Mouse (Mus musculus): ENCODE data around the gene Olfr1367. TPM values are rescaled to one million over a fixed set of nuclear protein-coding genes. Genes with fewer than 3 reads are reported as not detected.

The Olfr1367 gene
- polyA plus RNA-seq, 1 experiment from 2014 or later, result not detected

DNA sequence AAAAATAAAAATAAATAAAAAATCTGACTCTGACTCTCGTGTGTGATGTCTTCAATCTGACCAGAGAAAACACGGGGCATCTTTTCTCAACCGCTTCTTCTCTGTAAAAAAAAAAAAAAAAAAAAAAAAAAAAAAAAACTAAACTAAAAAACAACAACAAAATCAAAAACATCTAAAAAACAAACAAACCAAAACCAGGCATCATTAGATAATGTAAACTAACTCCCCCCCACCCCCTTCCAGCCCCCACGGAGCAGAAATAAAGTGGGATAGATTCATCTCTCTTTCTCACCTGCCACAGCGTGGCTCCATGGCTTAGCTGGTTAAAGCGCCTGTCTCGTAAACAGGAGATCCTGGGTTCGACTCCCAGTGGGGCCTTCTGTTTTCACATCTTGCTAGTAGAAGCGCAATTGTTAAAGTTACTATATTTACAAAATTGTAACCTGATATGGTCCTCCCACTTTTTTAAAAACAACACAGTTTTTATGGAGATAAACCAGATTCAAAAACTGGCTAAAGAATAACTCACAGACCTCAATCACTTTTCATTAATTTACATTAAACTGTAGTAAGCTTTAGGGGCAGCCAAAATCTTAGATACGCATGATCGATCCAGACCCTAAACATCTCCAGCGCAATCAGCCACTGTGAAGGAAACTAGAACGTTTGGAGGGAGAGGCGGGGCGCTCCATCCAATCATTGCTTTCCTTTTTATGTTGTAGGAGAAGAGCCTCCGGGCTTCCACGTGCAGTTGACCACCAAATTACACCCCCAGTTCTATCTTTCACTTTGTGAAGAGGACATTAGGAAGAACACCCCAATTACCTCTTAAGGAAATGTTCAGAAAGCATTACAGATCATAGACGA is 24.0 kb upstream of the Olfr1367 start:
- H3K4me3 ChIP-seq (ENCODE audit: low read length), result peak overlapping the region; percentile 35
- H3K27ac ChIP-seq (ENCODE audit: low read depth, low read length), result no peak overlapping the region
- no peak for ATAC-seq (ENCODE audit: low FRiP score, low TSS enrichment)
- WGBS, result 16% methylated on average over 18 of the region's 18 CpGs
- no peaks in the 10 kb centered on the region for H3K27me3 ChIP-seq (ENCODE audit: control insufficient read depth, insufficient read depth, low read length)
- no peaks in the 10 kb centered on the region for H3K9me3 ChIP-seq (ENCODE audit: control insufficient read depth, low read length)
- H3K4me1 ChIP-seq (ENCODE audit: control insufficient read depth, insufficient read depth, low read length), result no peaks in the 10 kb centered on the region
- H3K36me3 ChIP-seq (ENCODE audit: control insufficient read depth, insufficient read depth, low read length), result no peaks in the 10 kb centered on the region
- H3K4me2 ChIP-seq (replicated peaks; ENCODE audit: low read depth, low read length), result peak overlapping the region; percentile 48
- H3K9ac ChIP-seq (ENCODE audit: low read depth, low read length), result no peak overlapping the region

DNA sequence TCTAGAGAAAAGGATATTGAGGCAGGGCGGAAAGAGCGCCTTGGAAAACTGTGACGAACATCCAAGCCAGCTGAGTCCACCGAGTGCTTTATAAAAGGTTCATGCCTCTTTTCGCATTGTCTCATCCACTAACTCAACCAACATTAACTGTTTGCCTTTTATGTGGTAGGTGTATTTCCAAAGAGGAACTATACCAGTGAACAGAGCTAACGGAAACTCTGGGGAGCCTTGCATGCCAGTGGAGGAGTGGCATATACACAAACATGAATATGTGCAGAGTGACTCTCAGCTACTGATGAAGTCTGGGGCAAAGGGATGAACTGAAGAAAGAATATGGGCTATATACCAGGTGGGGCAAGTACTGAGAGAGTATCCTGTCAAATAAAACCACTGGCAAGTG is 23.3 kb upstream of the Olfr1367 start:
- Histone ChIP-seq H3K36me3 (ENCODE audit: control insufficient read depth, insufficient read depth, low read length) (no peaks in the 10 kb centered on the region), H3K27ac (ENCODE audit: low read depth, low read length) (no peak overlapping the region), H3K27me3 (ENCODE audit: control insufficient read depth, insufficient read depth, low read length) (no peaks in the 10 kb centered on the region), H3K9ac (ENCODE audit: low read depth, low read length) (no peak overlapping the region), H3K4me2 (replicated peaks; ENCODE audit: low read depth, low read length) (peak overlapping the region; percentile 48), H3K4me1 (ENCODE audit: control insufficient read depth, insufficient read depth, low read length) (no peaks in the 10 kb centered on the region), H3K4me3 (ENCODE audit: low read length) (peak overlapping the region; percentile 35; the same call in 1 of the 2 replicates), H3K9me3 (ENCODE audit: control insufficient read depth, low read length) (no peaks in the 10 kb centered on the region)
- ATAC-seq (ENCODE audit: low FRiP score, low TSS enrichment), result no peak
- 61% methylated on average over 6 of the region's 6 CpGs for WGBS

DNA sequence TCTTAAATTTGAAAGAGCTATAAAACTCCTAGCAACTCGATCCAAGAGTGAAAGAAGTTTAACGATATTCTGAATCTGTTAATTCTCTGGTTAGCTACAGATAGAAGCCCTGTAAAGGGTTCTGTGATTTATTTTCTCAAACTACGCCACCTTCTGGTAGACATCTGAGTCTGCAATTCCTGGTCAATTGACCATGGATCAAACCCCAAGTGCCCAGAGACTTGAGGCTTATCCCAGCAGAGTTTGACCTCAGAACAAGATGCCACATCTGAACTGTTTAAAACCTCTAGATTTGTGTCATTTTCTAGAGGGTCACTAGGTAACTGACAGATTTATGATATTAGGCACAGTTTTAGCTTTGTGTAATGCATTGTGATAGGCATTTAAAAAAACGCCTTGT is 20.5 kb upstream of the Olfr1367 start:
- Histone ChIP-seq H3K4me2 (replicated peaks; ENCODE audit: low read depth, low read length) (peak overlapping the region; percentile 69), H3K27ac (ENCODE audit: low read depth, low read length) (no peak overlapping the region), H3K9me3 (ENCODE audit: control insufficient read depth, low read length) (no peaks in the 10 kb centered on the region), H3K4me1 (ENCODE audit: control insufficient read depth, insufficient read depth, low read length) (no peaks in the 10 kb centered on the region), H3K4me3 (ENCODE audit: low read length) (peak overlapping the region; percentile 41), H3K36me3 (ENCODE audit: control insufficient read depth, insufficient read depth, low read length) (no peaks in the 10 kb centered on the region), H3K9ac (ENCODE audit: low read depth, low read length) (no peak overlapping the region), H3K27me3 (ENCODE audit: control insufficient read depth, insufficient read depth, low read length) (no peaks in the 10 kb centered on the region)
- 3% methylated on average over 4 of the region's 4 CpGs for WGBS
- ATAC-seq (ENCODE audit: low FRiP score, low TSS enrichment), result peak; percentile 47; the same call in 1 of the 2 replicates

DNA sequence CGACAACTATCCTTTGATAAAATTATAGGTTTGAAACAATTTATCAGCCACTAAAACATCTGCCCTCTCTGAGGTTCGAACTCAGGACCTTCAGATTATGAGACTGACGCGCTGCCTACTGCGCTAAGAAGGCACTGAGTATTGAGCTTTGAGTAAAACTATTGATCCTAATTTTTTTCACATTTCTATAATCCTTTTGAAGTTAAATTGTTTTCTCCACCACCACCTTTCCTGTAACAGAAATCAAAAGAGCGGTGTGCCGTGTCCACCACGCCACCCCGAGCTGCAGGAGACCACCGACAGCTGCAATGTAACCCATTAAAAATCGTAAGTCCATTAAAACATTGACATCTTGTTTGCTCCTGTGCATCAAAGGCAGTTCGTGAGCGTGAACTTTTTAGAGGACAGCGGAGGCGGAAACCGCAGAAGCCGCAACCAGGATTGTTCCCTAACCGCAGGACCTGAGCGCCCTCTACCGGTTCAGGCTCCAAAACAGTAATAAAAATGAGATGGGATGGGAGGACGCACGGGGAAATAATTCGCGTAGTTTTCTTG is 20.0 kb upstream of the Olfr1367 start:
- WGBS, result under 1% methylated on average over 24 of the region's 24 CpGs
- Histone ChIP-seq H3K4me1 (ENCODE audit: control insufficient read depth, insufficient read depth, low read length) (no peaks in the 10 kb centered on the region), H3K4me2 (replicated peaks; ENCODE audit: low read depth, low read length) (peak overlapping the region; percentile 69), H3K27ac (ENCODE audit: low read depth, low read length) (no peak overlapping the region), H3K27me3 (ENCODE audit: control insufficient read depth, insufficient read depth, low read length) (no peaks in the 10 kb centered on the region), H3K9me3 (ENCODE audit: control insufficient read depth, low read length) (no peaks in the 10 kb centered on the region), H3K4me3 (ENCODE audit: low read length) (peak overlapping the region; percentile 41), H3K9ac (ENCODE audit: low read depth, low read length) (peak overlapping the region; percentile 18; the same call in 1 of the 2 replicates), H3K36me3 (ENCODE audit: control insufficient read depth, insufficient read depth, low read length) (no peaks in the 10 kb centered on the region)
- peak; percentile 71 for ATAC-seq (ENCODE audit: low FRiP score, low TSS enrichment)

DNA sequence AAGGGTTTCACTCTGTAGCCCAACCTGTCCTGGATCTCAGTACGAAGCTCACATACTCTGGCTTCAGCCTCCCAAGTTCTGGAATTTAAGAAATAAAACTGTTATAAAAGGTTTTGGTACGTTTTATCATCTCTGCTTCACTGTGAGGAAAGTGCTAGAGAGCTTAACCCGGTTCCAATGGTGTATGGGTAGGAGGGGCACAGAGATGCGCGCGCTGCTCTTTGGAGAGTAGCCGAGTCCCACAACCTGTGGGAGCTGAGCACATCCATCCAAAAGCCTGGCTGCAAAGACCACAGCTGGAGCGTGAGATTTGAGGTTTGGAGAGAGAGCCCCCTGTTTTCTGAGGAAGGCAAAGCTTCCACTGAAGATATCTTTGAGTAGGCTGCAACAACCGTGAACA is 19.3 kb upstream of the Olfr1367 start:
- H3K9ac ChIP-seq (ENCODE audit: low read depth, low read length), result no peak overlapping the region
- ATAC-seq (ENCODE audit: low FRiP score, low TSS enrichment), result peak; percentile 71
- H3K27me3 ChIP-seq (ENCODE audit: control insufficient read depth, insufficient read depth, low read length), result no peaks in the 10 kb centered on the region
- WGBS, result under 1% methylated on average over 9 of the region's 9 CpGs
- H3K4me2 ChIP-seq (replicated peaks; ENCODE audit: low read depth, low read length), result peak overlapping the region; percentile 69
- peak overlapping the region; percentile 41 for H3K4me3 ChIP-seq (ENCODE audit: low read length)
- no peak overlapping the region for H3K27ac ChIP-seq (ENCODE audit: low read depth, low read length)
- H3K36me3 ChIP-seq (ENCODE audit: control insufficient read depth, insufficient read depth, low read length), result no peaks in the 10 kb centered on the region
- no peaks in the 10 kb centered on the region for H3K9me3 ChIP-seq (ENCODE audit: control insufficient read depth, low read length)
- H3K4me1 ChIP-seq (ENCODE audit: control insufficient read depth, insufficient read depth, low read length), result no peaks in the 10 kb centered on the region

DNA sequence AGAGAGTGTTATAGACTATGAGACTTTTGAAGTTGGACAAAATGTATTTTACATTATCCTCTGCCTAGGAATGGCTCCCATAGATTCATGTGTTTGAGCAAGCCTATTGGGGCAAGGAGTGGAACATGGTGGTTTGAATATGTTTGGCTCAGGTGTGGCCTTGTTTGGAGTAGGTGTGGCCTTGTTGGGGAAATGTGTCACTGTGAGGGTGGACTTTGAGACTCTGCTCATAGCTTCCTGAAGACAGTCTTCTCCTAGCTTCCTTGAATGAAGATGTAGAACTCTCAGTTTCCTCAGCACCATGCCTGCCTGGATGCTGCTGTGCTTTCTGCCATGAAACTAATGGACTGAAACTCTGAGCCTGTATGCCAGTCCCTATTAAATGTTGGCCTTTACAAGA is 3.9 kb downstream of the Olfr1367 start:
- Histone ChIP-seq H3K4me2 (replicated peaks; ENCODE audit: low read depth, low read length) (no peak overlapping the region), H3K9ac (ENCODE audit: low read depth, low read length) (no peak overlapping the region), H3K27ac (ENCODE audit: low read depth, low read length) (no peak overlapping the region), H3K9me3 (ENCODE audit: control insufficient read depth, low read length) (no peaks in the 10 kb centered on the region), H3K4me1 (ENCODE audit: control insufficient read depth, insufficient read depth, low read length) (no peaks in the 10 kb centered on the region), H3K27me3 (ENCODE audit: control insufficient read depth, insufficient read depth, low read length) (no peaks in the 10 kb centered on the region), H3K36me3 (ENCODE audit: control insufficient read depth, insufficient read depth, low read length) (no peaks in the 10 kb centered on the region), H3K4me3 (ENCODE audit: low read length) (no peak overlapping the region)
- ATAC-seq (ENCODE audit: low FRiP score, low TSS enrichment), result no peak

DNA sequence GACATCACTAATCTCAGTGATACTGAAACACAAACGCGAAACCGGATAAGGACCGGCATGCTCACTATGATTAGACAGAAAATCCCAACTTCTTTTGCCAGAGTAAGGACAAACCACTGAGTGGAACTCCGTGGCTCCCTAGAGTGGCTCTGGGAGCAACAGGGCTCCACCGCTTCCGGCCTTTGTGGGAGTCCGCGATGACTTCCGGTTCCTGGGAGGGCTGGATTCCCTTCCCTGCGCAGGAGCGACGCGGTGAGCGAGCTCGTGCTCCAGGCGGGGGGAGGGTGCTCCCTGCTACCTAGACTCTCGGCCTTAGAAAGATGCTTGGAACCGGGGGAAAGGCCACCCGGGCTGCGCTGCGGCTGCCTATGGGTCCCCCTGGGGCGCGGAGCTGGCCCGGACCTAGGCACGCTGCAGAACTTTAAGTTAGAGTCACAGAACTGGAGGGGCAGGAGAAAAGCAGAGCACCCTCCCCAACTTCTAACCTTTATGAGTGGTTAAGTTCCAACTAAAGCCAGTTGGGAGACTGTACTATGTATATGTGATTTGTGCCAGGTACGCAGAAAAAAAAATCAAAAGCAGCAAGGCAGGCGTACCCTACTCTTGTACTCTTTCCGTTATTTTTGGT is 16.0 kb downstream of the Olfr1367 start, which contains the start of gene Zscan12:
Gene Zscan12, plus strand, starts transcription at position 200 of the 628 bp plus-strand sequence.
- WGBS, result 1% methylated on average over 29 of the region's 29 CpGs
- peak; percentile 99 for ATAC-seq (ENCODE audit: low FRiP score, low TSS enrichment)

DNA sequence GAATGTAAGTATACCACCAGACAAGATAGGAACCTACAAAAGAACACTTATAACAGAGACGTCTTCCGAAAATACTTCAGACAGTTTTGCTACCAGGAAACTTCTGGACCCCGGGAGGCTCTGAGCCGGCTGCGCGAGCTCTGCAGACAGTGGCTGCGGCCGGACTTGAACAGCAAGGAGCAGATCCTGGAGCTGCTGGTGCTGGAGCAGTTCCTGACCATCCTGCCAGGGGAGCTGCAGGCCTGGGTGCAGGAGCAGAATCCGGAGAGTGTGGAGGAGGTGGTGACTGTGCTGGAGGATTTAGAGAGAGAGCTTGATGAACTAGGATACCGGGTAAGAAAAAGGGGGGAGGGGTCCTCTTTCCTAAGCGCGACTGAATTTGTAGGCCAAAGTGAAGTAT is 17.0 kb downstream of the Olfr1367 start:
- Histone ChIP-seq H3K9ac (ENCODE audit: low read depth, low read length) (peak overlapping the region; percentile 89; the same call in 1 of the 2 replicates), H3K27ac (ENCODE audit: low read depth, low read length) (no peak overlapping the region), H3K4me3 (ENCODE audit: low read length) (peak overlapping the region; percentile 79), H3K27me3 (ENCODE audit: control insufficient read depth, insufficient read depth, low read length) (no peaks in the 10 kb centered on the region), H3K4me2 (replicated peaks; ENCODE audit: low read depth, low read length) (peak overlapping the region; percentile 65), H3K36me3 (ENCODE audit: control insufficient read depth, insufficient read depth, low read length) (peaks cover 15% of the 10 kb centered on the region), H3K4me1 (ENCODE audit: control insufficient read depth, insufficient read depth, low read length) (peaks cover 10% of the 10 kb centered on the region), H3K9me3 (ENCODE audit: control insufficient read depth, low read length) (no peaks in the 10 kb centered on the region)
- WGBS, result 81% methylated on average over 12 of the region's 12 CpGs
- ATAC-seq (ENCODE audit: low FRiP score, low TSS enrichment), result no peak

More for the DNA sequence above, 16.0 kb downstream of the Olfr1367 start, which contains the start of gene Zscan12:
- H3K36me3 ChIP-seq (ENCODE audit: control insufficient read depth, insufficient read depth, low read length), result peaks cover 9% of the 10 kb centered on the region; the same call in 1 of the 2 replicates
- peak within 1 kb of the TSS; percentile 89 for H3K9ac ChIP-seq (ENCODE audit: low read depth, low read length)
- H3K4me3 ChIP-seq (ENCODE audit: low read length), result peak within 1 kb of the TSS; percentile 79
- 0 out of 2 replicates have a peak within 1 kb of the TSS, but pooled peaks have one; percentile 30 for H3K27ac ChIP-seq (ENCODE audit: low read depth, low read length)
- no peaks in the 10 kb centered on the region for H3K9me3 ChIP-seq (ENCODE audit: control insufficient read depth, low read length)
- no peaks in the 10 kb centered on the region for H3K27me3 ChIP-seq (ENCODE audit: control insufficient read depth, insufficient read depth, low read length)
- peaks cover 10% of the 10 kb centered on the region for H3K4me1 ChIP-seq (ENCODE audit: control insufficient read depth, insufficient read depth, low read length)
- peak within 1 kb of the TSS; percentile 65 for H3K4me2 ChIP-seq (replicated peaks; ENCODE audit: low read depth, low read length)
